In genomic region chr15:85971596-85971995, GRCm38 (mm10) we compare ENCODE assay signal across 21 mouse cellular contexts.
DNase-seq lines count a peak whose midpoint lies in the region; ATAC-seq lines count a peak whose summit lies in the region.
"Had no signal": no experiment of that assay in that cellular context is flagged by ENCODE, and none has a peak within 500 bp of the region (broad histone marks: within the 10 kb centered on the region; RNA-seq: fewer than 3 reads in every experiment).

No protein-coding gene starts in this region.

- H3K4me2 ChIP-seq in forebrain, embryonic 16.5 days (ENCODE audit: low read length), result no peak overlapping the region
- no peak overlapping the region for H3K4me2 ChIP-seq in hindbrain, embryonic 12.5 days (replicated peaks)
- no peak overlapping the region for H3K4me2 ChIP-seq in hindbrain, embryonic 13.5 days
- no peak overlapping the region for H3K4me2 ChIP-seq in kidney, embryonic 14.5 days (replicated peaks; ENCODE audit: low read depth, low read length)
- H3K4me2 ChIP-seq: kidney, embryonic 15.5 days; liver, embryonic 15.5 days had no signal

- 34% methylated on average over 5 of the region's 5 CpGs for WGBS in forebrain, embryonic 10.5 days
- WGBS in forebrain, embryonic 16.5 days, result 58% methylated on average over 5 of the region's 5 CpGs
- 11% methylated on average over 5 of the region's 5 CpGs for WGBS in hindbrain, embryonic 12.5 days
- 22% methylated on average over 5 of the region's 5 CpGs for WGBS in hindbrain, embryonic 13.5 days
- 31% methylated on average over 5 of the region's 5 CpGs for WGBS in embryonic facial prominence, embryonic 10.5 days
- WGBS in kidney, embryonic 14.5 days, result 62% methylated on average over 5 of the region's 5 CpGs

- no peak for DNase-seq in forebrain, embryonic 10.5 days (ENCODE audit: extremely low spot score, low spot score)
- DNase-seq in embryonic facial prominence, embryonic 10.5 days (ENCODE audit: low spot score), result peak; percentile 46
- DNase-seq in mesoderm, embryonic 11.5 days (ENCODE audit: low read depth, low spot score), result peak; percentile 66
- no peak for DNase-seq in thymus, postnatal 14 days
- DNase-seq: adrenal gland, adult 8-10 months; cerebellum, adult 9-10 months; gastrocnemius, postnatal 14 days; heart, adult 18-20 months; heart, postnatal 4 days; kidney, postnatal 4 days; layer of hippocampus, adult 9-11 months; lung, postnatal 14 days; right cerebral cortex, postnatal 4 days had no signal

- H3K4me1 ChIP-seq in forebrain, embryonic 10.5 days, result peaks cover 66% of the 10 kb centered on the region
- peaks cover 41% of the 10 kb centered on the region for H3K4me1 ChIP-seq in forebrain, embryonic 16.5 days (replicated peaks; ENCODE audit: control insufficient read depth, insufficient read depth, low read length)
- H3K4me1 ChIP-seq in hindbrain, embryonic 12.5 days, result peaks cover 56% of the 10 kb centered on the region
- peaks cover 60% of the 10 kb centered on the region for H3K4me1 ChIP-seq in hindbrain, embryonic 13.5 days (replicated peaks)
- H3K4me1 ChIP-seq in embryonic facial prominence, embryonic 10.5 days, result peaks cover 67% of the 10 kb centered on the region
- H3K4me1 ChIP-seq in kidney, embryonic 14.5 days (ENCODE audit: control insufficient read depth, insufficient read depth, low read length), result 0 out of 2 replicates have a peak, but pooled peaks cover 11% of the 10 kb centered on the region

- no peak overlapping the region for H3K4me3 ChIP-seq in forebrain, embryonic 10.5 days
- H3K4me3 ChIP-seq in forebrain, embryonic 16.5 days (replicated peaks; ENCODE audit: low read length), result no peak overlapping the region
- no peak overlapping the region for H3K4me3 ChIP-seq in hindbrain, embryonic 12.5 days
- H3K4me3 ChIP-seq in hindbrain, embryonic 13.5 days, result no peak overlapping the region
- H3K4me3 ChIP-seq in embryonic facial prominence, embryonic 10.5 days, result no peak overlapping the region
- H3K4me3 ChIP-seq in kidney, embryonic 14.5 days (ENCODE audit: low read length), result no peak overlapping the region
- H3K4me3 ChIP-seq: kidney, embryonic 15.5 days; liver, embryonic 15.5 days; megakaryocyte, embryonic 14.5 days had no signal

- peak overlapping the region; percentile 73 for H3K27ac ChIP-seq in forebrain, embryonic 10.5 days
- H3K27ac ChIP-seq in forebrain, embryonic 16.5 days (ENCODE audit: low read length), result no peak overlapping the region
- peak overlapping the region; percentile 52; the same call in 1 of the 2 replicates for H3K27ac ChIP-seq in hindbrain, embryonic 12.5 days
- H3K27ac ChIP-seq in hindbrain, embryonic 13.5 days, result no peak overlapping the region
- peak overlapping the region; percentile 76 for H3K27ac ChIP-seq in embryonic facial prominence, embryonic 10.5 days (replicated peaks)
- H3K27ac ChIP-seq in kidney, embryonic 14.5 days (ENCODE audit: low read depth, low read length), result no peak overlapping the region
- H3K27ac ChIP-seq: kidney, embryonic 15.5 days; liver, embryonic 15.5 days had no signal

- no peaks in the 10 kb centered on the region for H3K9me3 ChIP-seq in forebrain, embryonic 10.5 days
- no peaks in the 10 kb centered on the region for H3K9me3 ChIP-seq in forebrain, embryonic 16.5 days (ENCODE audit: control insufficient read depth, low read length)
- no peaks in the 10 kb centered on the region for H3K9me3 ChIP-seq in hindbrain, embryonic 12.5 days (replicated peaks)
- H3K9me3 ChIP-seq in hindbrain, embryonic 13.5 days, result no peaks in the 10 kb centered on the region
- no peaks in the 10 kb centered on the region for H3K9me3 ChIP-seq in embryonic facial prominence, embryonic 10.5 days
- H3K9me3 ChIP-seq in kidney, embryonic 14.5 days (ENCODE audit: control insufficient read depth, low read length), result no peaks in the 10 kb centered on the region
- H3K9me3 ChIP-seq: kidney, embryonic 15.5 days; liver, embryonic 15.5 days; megakaryocyte, embryonic 14.5 days had no signal

- H3K9ac ChIP-seq in forebrain, embryonic 16.5 days (replicated peaks; ENCODE audit: low read depth, low read length), result no peak overlapping the region
- no peak overlapping the region for H3K9ac ChIP-seq in hindbrain, embryonic 12.5 days
- H3K9ac ChIP-seq in hindbrain, embryonic 13.5 days, result no peak overlapping the region
- H3K9ac ChIP-seq in kidney, embryonic 14.5 days (ENCODE audit: low read depth, low read length), result no peak overlapping the region
- H3K9ac ChIP-seq: kidney, embryonic 15.5 days; liver, embryonic 15.5 days had no signal

- no peaks in the 10 kb centered on the region for H3K36me3 ChIP-seq in forebrain, embryonic 10.5 days (replicated peaks)
- no peaks in the 10 kb centered on the region for H3K36me3 ChIP-seq in forebrain, embryonic 16.5 days (ENCODE audit: control insufficient read depth, insufficient read depth)
- no peaks in the 10 kb centered on the region for H3K36me3 ChIP-seq in hindbrain, embryonic 12.5 days
- no peaks in the 10 kb centered on the region for H3K36me3 ChIP-seq in hindbrain, embryonic 13.5 days
- no peaks in the 10 kb centered on the region for H3K36me3 ChIP-seq in embryonic facial prominence, embryonic 10.5 days (replicated peaks)
- H3K36me3 ChIP-seq in kidney, embryonic 14.5 days (ENCODE audit: control insufficient read depth, insufficient read depth, low read length), result no peaks in the 10 kb centered on the region
- H3K36me3 ChIP-seq: kidney, embryonic 15.5 days; liver, embryonic 15.5 days had no signal

- no peak for ATAC-seq in forebrain, embryonic 16.5 days
- ATAC-seq in hindbrain, embryonic 12.5 days (ENCODE audit: low FRiP score), result no peak
- ATAC-seq in hindbrain, embryonic 13.5 days (ENCODE audit: low FRiP score), result no peak
- ATAC-seq in kidney, embryonic 14.5 days (ENCODE audit: low FRiP score, low TSS enrichment), result no peak
- ATAC-seq: Patski had no signal

- no peaks in the 10 kb centered on the region for H3K27me3 ChIP-seq in forebrain, embryonic 10.5 days (ENCODE audit: poor library complexity, severe bottlenecking)
- no peaks in the 10 kb centered on the region for H3K27me3 ChIP-seq in forebrain, embryonic 16.5 days (replicated peaks; ENCODE audit: control insufficient read depth, insufficient read depth, low read length)
- H3K27me3 ChIP-seq in hindbrain, embryonic 12.5 days, result no peaks in the 10 kb centered on the region
- H3K27me3 ChIP-seq in hindbrain, embryonic 13.5 days, result 0 out of 2 replicates have a peak, but pooled peaks cover 5% of the 10 kb centered on the region
- H3K27me3 ChIP-seq in embryonic facial prominence, embryonic 10.5 days (replicated peaks; ENCODE audit: low read depth, poor library complexity, severe bottlenecking), result 0 out of 2 replicates have a peak, but pooled peaks cover 9% of the 10 kb centered on the region
- H3K27me3 ChIP-seq in kidney, embryonic 14.5 days (ENCODE audit: control insufficient read depth, insufficient read depth, low read length), result no peaks in the 10 kb centered on the region
- H3K27me3 ChIP-seq: kidney, embryonic 15.5 days; liver, embryonic 15.5 days; Patski had no signal

Comparison
In these comparisons a context has a peak if more than half of its experiments do, and no peak if none do; other contexts are left out.
1. H3K27ac ChIP-seq: peak in forebrain, embryonic 10.5 days (single experiment), hindbrain, embryonic 12.5 days (single experiment) and embryonic facial prominence, embryonic 10.5 days (single experiment); none in forebrain, embryonic 16.5 days (single experiment), hindbrain, embryonic 13.5 days (single experiment) and kidney, embryonic 14.5 days (single experiment).
2. DNase-seq: peak in embryonic facial prominence, embryonic 10.5 days (single experiment) and mesoderm, embryonic 11.5 days (single experiment); none in forebrain, embryonic 10.5 days (single experiment) and thymus, postnatal 14 days (single experiment).